In the genomic region with DNA sequence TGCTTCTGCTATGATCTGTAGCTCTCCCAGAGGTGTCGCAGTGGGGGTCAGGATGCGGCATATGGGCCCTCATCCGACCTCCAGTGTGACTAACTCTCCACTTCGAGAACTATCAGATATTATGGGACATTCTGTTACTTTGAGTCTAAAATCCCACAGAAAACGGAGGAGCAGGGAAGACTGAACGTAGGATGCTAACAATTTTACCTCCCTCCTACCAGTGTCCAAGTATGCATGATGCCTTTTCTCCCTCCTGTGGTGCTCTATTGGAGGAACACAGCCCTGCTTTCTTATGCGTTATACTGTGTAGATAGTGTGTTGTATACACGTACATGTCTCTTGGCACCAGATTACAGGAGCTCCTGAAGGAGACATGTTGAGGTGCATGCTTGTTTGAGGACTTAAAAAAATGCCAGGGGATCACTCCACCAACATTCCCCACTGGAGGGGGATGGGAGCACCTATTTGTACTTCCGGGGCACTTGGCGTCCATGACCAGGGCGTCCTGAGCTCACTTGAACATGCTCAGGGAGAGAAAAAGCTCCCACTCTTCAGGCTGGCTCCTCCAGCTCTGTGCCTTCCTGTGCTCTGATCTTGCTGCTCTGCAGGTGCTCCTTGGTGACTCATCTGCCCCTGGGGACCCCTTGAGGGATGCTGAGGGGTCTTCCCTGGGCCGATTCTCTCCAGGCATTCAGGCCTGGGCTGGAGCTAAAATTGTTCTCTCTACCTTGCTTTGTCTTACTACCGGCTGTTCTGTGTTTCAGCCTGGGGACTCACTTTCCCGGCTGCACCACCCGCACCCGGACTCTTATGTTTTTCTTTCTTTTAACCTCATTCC, we compare ENCODE assay signal across 20 mouse cellular contexts.
A peak's percentile ranks its signal among the peaks of the same experiment; 100 is the strongest.
DNase-seq lines count a peak whose midpoint lies in the region; ATAC-seq lines count a peak whose summit lies in the region.
"Had no signal": no experiment of that assay in that cellular context is flagged by ENCODE, and none has a peak within 500 bp of the region (broad histone marks: within the 10 kb centered on the region; RNA-seq: fewer than 3 reads in every experiment).

No protein-coding gene starts in this region.

- H3K4me3 ChIP-seq in forebrain, embryonic 10.5 days: no peak overlapping the region
- no peak overlapping the region for H3K4me3 ChIP-seq in forebrain, embryonic 16.5 days (replicated peaks; ENCODE audit: low read length)
- no peak overlapping the region for H3K4me3 ChIP-seq in lung, embryonic 16.5 days (ENCODE audit: low read length)
- H3K4me3 ChIP-seq in embryonic facial prominence, embryonic 11.5 days (ENCODE audit: low read depth, low read length): no peak overlapping the region
- H3K4me3 ChIP-seq in stomach, embryonic 16.5 days (replicated peaks; ENCODE audit: low read length): no peak overlapping the region
- H3K4me3 ChIP-seq in intestine, embryonic 16.5 days (ENCODE audit: low read length): no peak overlapping the region
- H3K4me3 ChIP-seq: erythroblast, embryonic 14.5 days; limb, embryonic 15.5 days; myocyte had no signal

- peak overlapping the region; percentile 70 for H3K27ac ChIP-seq in forebrain, embryonic 10.5 days
- no peak overlapping the region for H3K27ac ChIP-seq in forebrain, embryonic 16.5 days (ENCODE audit: low read length)
- peak overlapping the region; percentile 15; the same call in 1 of the 2 replicates for H3K27ac ChIP-seq in lung, embryonic 16.5 days (ENCODE audit: low read length)
- no peak overlapping the region for H3K27ac ChIP-seq in embryonic facial prominence, embryonic 11.5 days (replicated peaks; ENCODE audit: low read depth, low read length)
- H3K27ac ChIP-seq in stomach, embryonic 16.5 days (ENCODE audit: low read length): 0 out of 2 replicates have a peak overlapping the region, but pooled peaks have one; percentile 0
- no peak overlapping the region for H3K27ac ChIP-seq in intestine, embryonic 16.5 days (ENCODE audit: low read length)
- H3K27ac ChIP-seq: limb, embryonic 15.5 days had no signal

- WGBS in forebrain, embryonic 10.5 days: 67% methylated on average over 16 of the region's 16 CpGs
- WGBS in forebrain, embryonic 16.5 days: 60% methylated on average over 16 of the region's 16 CpGs
- 53% methylated on average over 16 of the region's 16 CpGs for WGBS in lung, embryonic 16.5 days
- WGBS in embryonic facial prominence, embryonic 11.5 days: 67% methylated on average over 16 of the region's 16 CpGs
- 60% methylated on average over 16 of the region's 16 CpGs for WGBS in stomach, embryonic 16.5 days
- 70% methylated on average over 16 of the region's 16 CpGs for WGBS in intestine, embryonic 16.5 days

- no peaks in the 10 kb centered on the region for H3K27me3 ChIP-seq in forebrain, embryonic 10.5 days (ENCODE audit: poor library complexity, severe bottlenecking)
- H3K27me3 ChIP-seq in forebrain, embryonic 16.5 days (replicated peaks; ENCODE audit: control insufficient read depth, insufficient read depth, low read length): no peaks in the 10 kb centered on the region
- H3K27me3 ChIP-seq in lung, embryonic 16.5 days (ENCODE audit: control insufficient read depth, insufficient read depth, low read depth, low read length): no peaks in the 10 kb centered on the region
- H3K27me3 ChIP-seq in embryonic facial prominence, embryonic 11.5 days (ENCODE audit: control insufficient read depth, insufficient read depth, low read length): no peaks in the 10 kb centered on the region
- no peaks in the 10 kb centered on the region for H3K27me3 ChIP-seq in stomach, embryonic 16.5 days (ENCODE audit: control insufficient read depth, insufficient read depth, low read length)
- H3K27me3 ChIP-seq in intestine, embryonic 16.5 days (replicated peaks; ENCODE audit: control insufficient read depth, insufficient read depth, low read length): no peaks in the 10 kb centered on the region
- H3K27me3 ChIP-seq: limb, embryonic 15.5 days had no signal

- no peaks in the 10 kb centered on the region for H3K36me3 ChIP-seq in forebrain, embryonic 10.5 days (replicated peaks)
- no peaks in the 10 kb centered on the region for H3K36me3 ChIP-seq in forebrain, embryonic 16.5 days (ENCODE audit: control insufficient read depth, insufficient read depth)
- no peaks in the 10 kb centered on the region for H3K36me3 ChIP-seq in lung, embryonic 16.5 days (ENCODE audit: control insufficient read depth, insufficient read depth, low read length)
- no peaks in the 10 kb centered on the region for H3K36me3 ChIP-seq in embryonic facial prominence, embryonic 11.5 days (replicated peaks; ENCODE audit: control insufficient read depth, insufficient read depth, low read depth, low read length)
- H3K36me3 ChIP-seq in stomach, embryonic 16.5 days (ENCODE audit: control insufficient read depth, insufficient read depth, low read length): no peaks in the 10 kb centered on the region
- no peaks in the 10 kb centered on the region for H3K36me3 ChIP-seq in intestine, embryonic 16.5 days (ENCODE audit: control insufficient read depth, insufficient read depth, low read length)
- H3K36me3 ChIP-seq: limb, embryonic 15.5 days had no signal

- no peak overlapping the region for H3K9ac ChIP-seq in forebrain, embryonic 16.5 days (replicated peaks; ENCODE audit: low read depth, low read length)
- H3K9ac ChIP-seq in lung, embryonic 16.5 days (ENCODE audit: low read length): no peak overlapping the region
- peak overlapping the region; percentile 18; the same call in 1 of the 2 replicates for H3K9ac ChIP-seq in embryonic facial prominence, embryonic 11.5 days (replicated peaks; ENCODE audit: low read length)
- H3K9ac ChIP-seq in stomach, embryonic 16.5 days (ENCODE audit: low read length): no peak overlapping the region
- no peak overlapping the region for H3K9ac ChIP-seq in intestine, embryonic 16.5 days (ENCODE audit: low read depth, low read length)
- H3K9ac ChIP-seq: limb, embryonic 15.5 days; liver, postnatal 0 days had no signal

- H3K4me2 ChIP-seq in forebrain, embryonic 16.5 days (ENCODE audit: low read length): no peak overlapping the region
- no peak overlapping the region for H3K4me2 ChIP-seq in lung, embryonic 16.5 days (ENCODE audit: low read depth, low read length)
- H3K4me2 ChIP-seq in embryonic facial prominence, embryonic 11.5 days (ENCODE audit: low read depth, low read length): no peak overlapping the region
- H3K4me2 ChIP-seq in stomach, embryonic 16.5 days (ENCODE audit: low read depth, low read length): no peak overlapping the region
- H3K4me2 ChIP-seq in intestine, embryonic 16.5 days (ENCODE audit: low read depth, low read length): no peak overlapping the region
- H3K4me2 ChIP-seq: heart, embryonic 11.5 days; limb, embryonic 15.5 days had no signal

- peaks cover 58% of the 10 kb centered on the region for H3K4me1 ChIP-seq in forebrain, embryonic 10.5 days
- peaks cover 2% of the 10 kb centered on the region; the same call in 1 of the 2 replicates for H3K4me1 ChIP-seq in forebrain, embryonic 16.5 days (replicated peaks; ENCODE audit: control insufficient read depth, insufficient read depth, low read length)
- peaks cover 8% of the 10 kb centered on the region for H3K4me1 ChIP-seq in lung, embryonic 16.5 days (replicated peaks; ENCODE audit: control insufficient read depth, insufficient read depth, low read length)
- no peaks in the 10 kb centered on the region for H3K4me1 ChIP-seq in embryonic facial prominence, embryonic 11.5 days (ENCODE audit: control insufficient read depth, insufficient read depth, low read length)
- H3K4me1 ChIP-seq in stomach, embryonic 16.5 days (ENCODE audit: control insufficient read depth, insufficient read depth, low read length): peaks cover 6% of the 10 kb centered on the region; the same call in 1 of the 2 replicates
- H3K4me1 ChIP-seq in intestine, embryonic 16.5 days (ENCODE audit: control insufficient read depth, insufficient read depth, low read length): peaks cover 10% of the 10 kb centered on the region

- ATAC-seq in forebrain, embryonic 16.5 days: no peak
- no peak for ATAC-seq in lung, embryonic 16.5 days (ENCODE audit: low read depth)
- no peak for ATAC-seq in embryonic facial prominence, embryonic 11.5 days (replicated peaks; ENCODE audit: insufficient number of reproducible peaks, low FRiP score, low TSS enrichment, low read depth)
- ATAC-seq in stomach, embryonic 16.5 days (ENCODE audit: insufficient read depth, low FRiP score): no peak
- no peak for ATAC-seq in intestine, embryonic 16.5 days
- ATAC-seq: inflammation-experienced regulatory T-cells, adult 6 months; liver, postnatal 0 days had no signal

- no peak for DNase-seq in forebrain, embryonic 10.5 days (ENCODE audit: extremely low spot score, low spot score)
- no peak for DNase-seq in lung, postnatal 36 days
- no peak for DNase-seq in embryonic facial prominence, embryonic 11.5 days (ENCODE audit: low spot score)
- no peak for DNase-seq in testis, postnatal 14 days (ENCODE audit: low spot score)
- DNase-seq: adrenal gland, adult 2 months; cerebellum, adult 9-10 months; embryo, embryonic 11 days; heart, postnatal 4 days; kidney, postnatal 10 days; liver, postnatal 0 days; thymus, adult 2 months had no signal

- no peaks in the 10 kb centered on the region for H3K9me3 ChIP-seq in forebrain, embryonic 10.5 days
- no peaks in the 10 kb centered on the region for H3K9me3 ChIP-seq in forebrain, embryonic 16.5 days (ENCODE audit: control insufficient read depth, low read length)
- H3K9me3 ChIP-seq in lung, embryonic 16.5 days (ENCODE audit: control insufficient read depth, low read length): no peaks in the 10 kb centered on the region
- H3K9me3 ChIP-seq in embryonic facial prominence, embryonic 11.5 days (replicated peaks; ENCODE audit: control insufficient read depth, low read length): no peaks in the 10 kb centered on the region
- H3K9me3 ChIP-seq in stomach, embryonic 16.5 days (replicated peaks; ENCODE audit: control insufficient read depth, low read length): no peaks in the 10 kb centered on the region
- no peaks in the 10 kb centered on the region for H3K9me3 ChIP-seq in intestine, embryonic 16.5 days (ENCODE audit: control insufficient read depth, low read length)
- H3K9me3 ChIP-seq: limb, embryonic 15.5 days had no signal

Comparison
In these comparisons a context has a peak if more than half of its experiments do, and no peak if none do; other contexts are left out.
1. H3K27ac ChIP-seq: peak in forebrain, embryonic 10.5 days (single experiment), lung, embryonic 16.5 days (single experiment) and stomach, embryonic 16.5 days (single experiment); none in forebrain, embryonic 16.5 days (single experiment), embryonic facial prominence, embryonic 11.5 days (single experiment) and intestine, embryonic 16.5 days (single experiment).